Mouse (Mus musculus): ENCODE data around the gene Tbccd1. TPM values are rescaled to one million over a fixed set of nuclear protein-coding genes. Genes with fewer than 3 reads are reported as not detected.
A peak's percentile ranks its signal among the peaks of the same experiment; 100 is the strongest.

The Tbccd1 gene
- polyA plus RNA-seq, 1 experiment from 2014 or later, result 20.1 TPM

DNA sequence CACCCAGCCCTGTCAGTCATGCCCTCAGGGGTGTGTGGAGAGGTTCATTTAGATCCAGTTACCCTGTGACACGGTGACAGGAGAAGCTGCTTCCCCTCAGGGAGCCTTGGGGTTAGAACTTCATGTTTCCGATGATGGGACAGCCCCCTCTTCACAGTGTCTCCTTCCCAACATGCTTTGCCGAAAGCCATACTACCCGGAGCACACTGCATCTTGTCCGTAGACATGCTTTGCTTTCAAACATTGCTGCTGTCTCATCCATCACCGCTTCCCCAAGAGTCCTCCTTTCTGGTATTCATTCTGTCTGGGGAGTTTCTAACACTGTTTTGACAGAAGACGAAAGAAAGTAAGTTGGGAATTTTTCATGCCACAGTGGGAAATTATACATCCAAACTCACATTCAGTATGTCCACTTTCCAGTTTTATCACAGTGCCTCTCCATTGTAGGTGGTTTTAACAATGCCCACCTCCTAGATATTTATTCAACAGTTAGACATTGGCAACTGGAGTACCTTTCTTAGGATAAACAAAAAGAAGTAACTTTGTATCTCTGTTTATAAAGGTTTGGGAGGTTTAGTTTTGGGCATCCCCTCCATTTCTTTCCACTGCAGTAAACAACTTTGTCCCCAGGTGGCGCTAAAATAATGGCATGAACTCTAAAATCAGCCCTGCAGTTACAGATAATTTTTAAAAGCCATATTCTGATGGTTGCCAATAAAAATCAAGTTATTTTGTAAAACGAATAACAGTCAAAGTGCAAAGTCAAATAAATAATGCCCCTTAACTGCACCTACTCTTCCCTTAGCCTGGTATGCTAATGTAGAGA, 19.0 kb upstream of the Tbccd1 start:
- Histone ChIP-seq H3K4me1 (ENCODE audit: control insufficient read depth, insufficient read depth, low read depth, low read length) (no peaks in the 10 kb centered on the region), H3K4me3 (ENCODE audit: low read length) (no peak overlapping the region), H3K4me2 (ENCODE audit: low read length) (no peak overlapping the region), H3K27me3 (replicated peaks; ENCODE audit: control insufficient read depth, insufficient read depth, low read length) (no peaks in the 10 kb centered on the region), H3K27ac (ENCODE audit: low read depth, low read length) (no peak overlapping the region), H3K36me3 (ENCODE audit: control insufficient read depth, insufficient read depth, low read length) (peaks cover 14% of the 10 kb centered on the region), H3K9ac (ENCODE audit: low read depth, low read length) (no peak overlapping the region), H3K9me3 (ENCODE audit: control insufficient read depth, low read length) (no peaks in the 10 kb centered on the region)
- no peak for ATAC-seq
- 46% methylated on average over 9 of the region's 9 CpGs for WGBS

DNA sequence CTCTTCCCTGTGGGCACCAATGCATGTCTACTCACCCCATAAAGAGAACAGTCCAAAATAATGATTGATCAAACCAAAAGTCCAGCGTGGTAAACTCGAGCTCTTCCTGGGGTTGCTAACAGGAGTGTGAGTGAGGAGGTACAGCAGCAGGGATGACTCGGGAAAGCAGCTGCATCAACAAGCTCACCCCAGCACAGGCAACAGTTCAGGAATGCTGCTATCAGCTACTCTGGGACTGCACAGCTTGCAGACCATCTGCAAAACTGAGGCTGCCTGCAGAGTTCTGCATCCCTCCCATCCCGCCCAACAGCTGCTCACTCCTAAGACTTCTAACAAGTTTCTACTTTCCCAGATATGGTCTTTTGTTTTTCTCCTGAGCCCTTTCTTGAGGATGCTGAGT, 15.9 kb upstream of the Tbccd1 start:
- Histone ChIP-seq H3K9ac (ENCODE audit: low read depth, low read length) (no peak overlapping the region), H3K36me3 (ENCODE audit: control insufficient read depth, insufficient read depth, low read length) (peaks cover 42% of the 10 kb centered on the region), H3K27me3 (replicated peaks; ENCODE audit: control insufficient read depth, insufficient read depth, low read length) (no peaks in the 10 kb centered on the region), H3K4me3 (ENCODE audit: low read length) (no peak overlapping the region), H3K9me3 (ENCODE audit: control insufficient read depth, low read length) (no peaks in the 10 kb centered on the region), H3K4me2 (ENCODE audit: low read length) (no peak overlapping the region), H3K27ac (ENCODE audit: low read depth, low read length) (no peak overlapping the region), H3K4me1 (ENCODE audit: control insufficient read depth, insufficient read depth, low read depth, low read length) (no peaks in the 10 kb centered on the region)
- WGBS, result 80% methylated on average over 4 of the region's 4 CpGs
- ATAC-seq, result no peak

DNA sequence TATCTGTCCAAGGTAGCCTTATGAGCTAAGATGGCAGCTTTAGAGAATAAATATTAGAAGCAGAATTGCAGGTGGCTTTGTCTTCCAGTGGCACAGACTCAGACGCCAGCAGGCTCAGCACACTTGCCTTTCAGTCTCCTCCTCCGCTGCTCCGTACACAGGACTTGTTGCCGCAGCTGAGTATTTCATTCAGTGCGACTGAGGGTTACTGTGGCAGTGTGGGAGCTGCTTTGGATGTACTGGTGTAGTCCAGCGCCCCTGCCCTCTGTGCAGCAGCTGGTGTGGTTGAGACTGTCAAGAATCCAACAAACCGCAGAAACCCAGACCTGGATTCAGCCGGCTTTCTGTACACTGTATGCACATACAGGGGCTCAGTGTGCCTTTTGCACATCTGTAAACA, 14.9 kb upstream of the Tbccd1 start:
- H3K27me3 ChIP-seq (replicated peaks; ENCODE audit: control insufficient read depth, insufficient read depth, low read length), result no peaks in the 10 kb centered on the region
- WGBS, result 89% methylated on average over 8 of the region's 8 CpGs
- no peak overlapping the region for H3K9ac ChIP-seq (ENCODE audit: low read depth, low read length)
- no peak for ATAC-seq
- H3K4me2 ChIP-seq (ENCODE audit: low read length), result no peak overlapping the region
- peaks cover 45% of the 10 kb centered on the region for H3K36me3 ChIP-seq (ENCODE audit: control insufficient read depth, insufficient read depth, low read length)
- H3K4me1 ChIP-seq (ENCODE audit: control insufficient read depth, insufficient read depth, low read depth, low read length), result no peaks in the 10 kb centered on the region
- no peaks in the 10 kb centered on the region for H3K9me3 ChIP-seq (ENCODE audit: control insufficient read depth, low read length)
- no peak overlapping the region for H3K4me3 ChIP-seq (ENCODE audit: low read length)
- no peak overlapping the region for H3K27ac ChIP-seq (ENCODE audit: low read depth, low read length)

DNA sequence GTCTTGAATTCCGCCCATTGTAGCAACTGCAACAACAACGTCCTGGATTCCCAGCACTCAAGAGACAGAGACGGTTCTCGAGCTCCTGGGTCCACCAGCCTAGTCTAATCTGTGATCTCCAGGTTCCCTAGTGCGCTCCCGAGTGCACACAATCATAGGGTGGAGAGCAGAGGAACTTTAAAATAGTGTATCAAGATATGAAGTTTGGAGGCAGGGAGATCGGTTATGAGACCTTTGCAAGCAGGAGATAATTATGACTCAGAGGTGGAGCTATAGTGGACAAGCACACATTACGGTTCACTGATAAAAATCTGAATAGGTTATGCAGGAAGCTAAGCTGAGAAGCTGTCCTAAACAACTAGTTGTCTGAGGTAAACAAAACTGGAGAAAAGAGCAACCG, 696 bp downstream of the Tbccd1 start:
- peak overlapping the region; percentile 69 for H3K9ac ChIP-seq (ENCODE audit: low read depth, low read length)
- no peak for ATAC-seq
- H3K9me3 ChIP-seq (ENCODE audit: control insufficient read depth, low read length), result no peaks in the 10 kb centered on the region
- H3K27me3 ChIP-seq (replicated peaks; ENCODE audit: control insufficient read depth, insufficient read depth, low read length), result no peaks in the 10 kb centered on the region
- peak overlapping the region; percentile 66 for H3K4me3 ChIP-seq (ENCODE audit: low read length)
- peak overlapping the region; percentile 85 for H3K4me2 ChIP-seq (ENCODE audit: low read length)
- no peaks in the 10 kb centered on the region for H3K36me3 ChIP-seq (ENCODE audit: control insufficient read depth, insufficient read depth, low read length)
- H3K27ac ChIP-seq (ENCODE audit: low read depth, low read length), result peak overlapping the region; percentile 74; the same call in 1 of the 2 replicates
- H3K4me1 ChIP-seq (ENCODE audit: control insufficient read depth, insufficient read depth, low read depth, low read length), result peaks cover 12% of the 10 kb centered on the region
- WGBS, result 16% methylated on average over 9 of the region's 9 CpGs

DNA sequence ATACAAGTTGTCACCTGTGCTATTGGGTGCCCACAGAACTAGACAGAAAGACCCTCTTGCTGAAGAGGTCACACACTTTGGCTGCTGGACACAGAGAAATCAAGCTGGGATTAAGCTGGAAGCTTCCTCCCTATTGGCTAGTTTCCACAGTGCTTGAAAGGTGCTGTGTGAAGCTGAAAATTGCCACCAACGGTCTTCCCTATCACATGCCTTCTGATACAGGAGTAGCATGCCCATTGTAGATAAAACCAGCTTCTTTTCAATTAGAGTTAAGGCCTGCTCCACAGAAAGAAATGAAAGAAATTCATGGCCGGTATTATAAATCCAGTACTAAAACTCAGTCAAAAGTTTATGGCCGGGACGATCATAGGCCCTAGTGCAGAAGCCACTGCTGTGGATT, 4.8 kb downstream of the Tbccd1 start:
- no peaks in the 10 kb centered on the region for H3K27me3 ChIP-seq (replicated peaks; ENCODE audit: control insufficient read depth, insufficient read depth, low read length)
- WGBS, result 94% methylated on average over 4 of the region's 4 CpGs
- H3K27ac ChIP-seq (ENCODE audit: low read depth, low read length), result no peak overlapping the region
- no peaks in the 10 kb centered on the region for H3K9me3 ChIP-seq (ENCODE audit: control insufficient read depth, low read length)
- no peak overlapping the region for H3K9ac ChIP-seq (ENCODE audit: low read depth, low read length)
- H3K4me2 ChIP-seq (ENCODE audit: low read length), result no peak overlapping the region
- no peak for ATAC-seq
- peaks cover 6% of the 10 kb centered on the region for H3K4me1 ChIP-seq (ENCODE audit: control insufficient read depth, insufficient read depth, low read depth, low read length)
- H3K36me3 ChIP-seq (ENCODE audit: control insufficient read depth, insufficient read depth, low read length), result no peaks in the 10 kb centered on the region
- no peak overlapping the region for H3K4me3 ChIP-seq (ENCODE audit: low read length)

DNA sequence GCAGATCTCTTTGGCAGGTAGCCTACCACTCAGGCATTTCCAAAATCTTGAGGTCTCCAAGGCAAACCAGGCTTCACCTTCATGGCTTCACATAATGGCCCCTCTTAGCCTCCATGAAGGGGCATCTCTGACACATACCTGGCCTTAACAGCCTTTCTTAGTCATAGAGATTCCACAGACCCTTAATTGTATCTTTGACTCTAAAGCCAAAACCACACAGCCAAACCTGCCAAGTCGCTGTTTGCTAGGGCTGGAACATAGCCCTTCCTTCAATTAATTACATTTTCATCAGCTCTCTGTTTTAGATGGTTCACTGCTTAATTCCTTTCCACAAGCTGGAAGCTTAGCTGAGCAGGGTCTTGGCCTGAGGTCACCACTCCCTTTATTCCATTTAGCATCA, 9.1 kb downstream of the Tbccd1 start:
- Histone ChIP-seq H3K4me1 (ENCODE audit: control insufficient read depth, insufficient read depth, low read depth, low read length) (peaks cover 5% of the 10 kb centered on the region; the same call in 1 of the 2 replicates), H3K4me2 (ENCODE audit: low read length) (no peak overlapping the region), H3K27ac (ENCODE audit: low read depth, low read length) (no peak overlapping the region), H3K36me3 (ENCODE audit: control insufficient read depth, insufficient read depth, low read length) (no peaks in the 10 kb centered on the region), H3K9me3 (ENCODE audit: control insufficient read depth, low read length) (no peaks in the 10 kb centered on the region), H3K9ac (ENCODE audit: low read depth, low read length) (no peak overlapping the region), H3K27me3 (replicated peaks; ENCODE audit: control insufficient read depth, insufficient read depth, low read length) (no peaks in the 10 kb centered on the region), H3K4me3 (ENCODE audit: low read length) (no peak overlapping the region)
- ATAC-seq, result no peak
- 89% methylated on average over 1 of the region's 1 CpGs for WGBS

DNA sequence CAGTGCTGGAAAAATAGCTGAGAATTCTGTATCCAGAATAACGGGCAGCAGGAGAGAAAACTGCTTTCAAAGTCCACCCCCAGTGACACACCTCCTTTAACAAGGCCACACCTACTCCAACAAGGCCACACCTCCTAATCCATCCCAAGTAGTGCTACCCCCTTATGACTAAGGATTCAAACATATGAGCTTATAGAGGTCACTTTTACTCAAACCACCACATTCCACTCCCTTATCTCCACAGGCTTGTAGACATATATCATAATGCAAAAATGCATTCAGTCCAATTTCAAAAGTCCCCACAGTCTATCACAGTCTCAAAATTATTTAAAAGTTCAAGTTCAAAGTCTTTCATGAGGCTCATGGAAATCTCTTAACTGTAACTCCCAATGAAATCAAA, 9.8 kb downstream of the Tbccd1 start:
- WGBS, result 88% methylated on average over 1 of the region's 1 CpGs
- Histone ChIP-seq H3K36me3 (ENCODE audit: control insufficient read depth, insufficient read depth, low read length) (no peaks in the 10 kb centered on the region), H3K4me1 (ENCODE audit: control insufficient read depth, insufficient read depth, low read depth, low read length) (peaks cover 5% of the 10 kb centered on the region; the same call in 1 of the 2 replicates), H3K27ac (ENCODE audit: low read depth, low read length) (no peak overlapping the region), H3K27me3 (replicated peaks; ENCODE audit: control insufficient read depth, insufficient read depth, low read length) (no peaks in the 10 kb centered on the region), H3K4me3 (ENCODE audit: low read length) (no peak overlapping the region), H3K9me3 (ENCODE audit: control insufficient read depth, low read length) (no peaks in the 10 kb centered on the region), H3K9ac (ENCODE audit: low read depth, low read length) (no peak overlapping the region), H3K4me2 (ENCODE audit: low read length) (no peak overlapping the region)
- ATAC-seq, result no peak

DNA sequence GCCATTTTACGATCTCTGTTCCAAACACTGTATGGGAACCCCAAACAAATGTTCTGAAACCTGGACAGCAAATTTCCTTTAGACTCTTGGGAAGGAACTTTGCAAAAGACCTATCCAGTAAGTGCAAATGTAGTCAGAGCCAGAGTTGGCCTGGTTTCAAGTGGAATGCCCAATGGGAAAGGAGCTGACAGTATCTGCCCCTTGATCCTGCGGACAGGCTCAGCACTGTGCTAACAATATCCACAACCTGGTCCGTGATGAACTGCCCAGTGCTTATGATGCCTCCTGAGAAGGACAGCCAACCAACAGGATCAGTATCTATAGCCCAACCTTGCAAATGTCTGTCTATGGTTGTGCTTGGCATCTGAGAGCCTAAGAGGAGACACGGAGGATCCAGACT, 12.0 kb downstream of the Tbccd1 start:
- ATAC-seq, result no peak
- Histone ChIP-seq H3K27me3 (replicated peaks; ENCODE audit: control insufficient read depth, insufficient read depth, low read length) (no peaks in the 10 kb centered on the region), H3K9me3 (ENCODE audit: control insufficient read depth, low read length) (no peaks in the 10 kb centered on the region), H3K27ac (ENCODE audit: low read depth, low read length) (no peak overlapping the region), H3K4me1 (ENCODE audit: control insufficient read depth, insufficient read depth, low read depth, low read length) (peaks cover 5% of the 10 kb centered on the region; the same call in 1 of the 2 replicates), H3K36me3 (ENCODE audit: control insufficient read depth, insufficient read depth, low read length) (no peaks in the 10 kb centered on the region), H3K4me2 (ENCODE audit: low read length) (no peak overlapping the region), H3K4me3 (ENCODE audit: low read length) (no peak overlapping the region), H3K9ac (ENCODE audit: low read depth, low read length) (no peak overlapping the region)
- WGBS, result 87% methylated on average over 4 of the region's 4 CpGs

DNA sequence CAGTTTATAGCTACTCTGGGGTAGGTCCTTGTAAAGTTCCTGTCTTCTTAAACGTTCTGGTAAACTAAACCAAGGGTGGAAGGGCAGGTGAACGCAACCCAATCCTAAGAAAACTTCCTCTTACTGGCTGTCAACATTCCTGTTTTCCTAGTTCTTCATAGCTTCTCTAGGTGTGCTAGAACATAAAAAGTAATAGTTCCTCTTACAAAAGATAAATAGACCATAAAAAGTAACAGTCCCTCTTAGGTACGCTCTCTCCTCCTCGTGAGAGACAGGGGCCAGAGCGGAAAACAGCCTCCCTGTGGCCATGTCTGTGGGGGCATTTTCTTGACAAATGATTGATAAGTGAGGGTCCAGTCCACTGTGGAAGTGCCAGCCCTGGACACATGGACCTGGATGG, 12.6 kb downstream of the Tbccd1 start:
- Histone ChIP-seq H3K36me3 (ENCODE audit: control insufficient read depth, insufficient read depth, low read length) (no peaks in the 10 kb centered on the region), H3K4me3 (ENCODE audit: low read length) (peak overlapping the region; percentile 56), H3K9me3 (ENCODE audit: control insufficient read depth, low read length) (no peaks in the 10 kb centered on the region), H3K9ac (ENCODE audit: low read depth, low read length) (peak overlapping the region; percentile 80), H3K27me3 (replicated peaks; ENCODE audit: control insufficient read depth, insufficient read depth, low read length) (no peaks in the 10 kb centered on the region), H3K4me1 (ENCODE audit: control insufficient read depth, insufficient read depth, low read depth, low read length) (peaks cover 5% of the 10 kb centered on the region; the same call in 1 of the 2 replicates), H3K27ac (ENCODE audit: low read depth, low read length) (peak overlapping the region; percentile 57; the same call in 1 of the 2 replicates), H3K4me2 (ENCODE audit: low read length) (peak overlapping the region; percentile 82)
- whole genome bisulfite sequencing, result 66% methylated on average over 5 of the region's 5 CpGs
- ATAC-seq, result no peak
